Mouse (Mus musculus): ENCODE measurements around the gene Ackr2. TPM values are rescaled to one million over a fixed set of nuclear protein-coding genes. Genes with fewer than 3 reads are reported as not detected.

Ackr2 gene
- polyA plus RNA-seq (2015; fragmentation: Nextera tagmentation; extraction: Ambion mirVana): 1.1 and 1.3 TPM in 2 replicates

DNA sequence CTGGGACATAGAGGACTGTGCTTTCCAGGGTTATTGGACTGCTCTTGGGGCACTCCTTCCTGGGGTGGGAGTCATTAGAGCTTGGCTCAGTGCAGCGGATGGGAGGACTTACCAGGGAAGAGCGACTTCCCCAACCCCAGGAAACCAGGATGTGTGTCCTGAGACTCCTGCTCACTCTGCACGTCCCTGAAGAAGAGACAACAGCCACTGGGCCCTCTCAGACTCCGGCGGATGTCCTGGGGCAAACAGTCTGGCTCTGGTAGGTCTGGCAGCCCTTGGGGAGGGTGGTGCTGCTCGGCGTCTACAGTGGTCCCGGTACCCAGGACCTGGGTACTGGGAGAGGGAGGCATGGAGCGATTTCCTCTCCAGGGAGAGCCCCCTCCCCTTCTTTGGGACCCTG lies at the start of gene Ackr2:
TSS of gene Ackr2 (plus strand) at position 111 of the 400 bp plus-strand sequence.
- H3K27me3 ChIP-seq: no peaks in the 10 kb centered on the region
- WGBS: 71% methylated on average over 9 of the region's 9 CpGs
- H3K4me2 ChIP-seq: no peak within 1 kb of the TSS
- no peak within 1 kb of the TSS for H3K4me3 ChIP-seq
- H3K27ac ChIP-seq: 0 out of 2 replicates have a peak within 1 kb of the TSS, but pooled peaks have one; percentile 15
- peaks cover 12% of the 10 kb centered on the region for H3K4me1 ChIP-seq
- H3K9ac ChIP-seq: no peak within 1 kb of the TSS
- no peaks in the 10 kb centered on the region for H3K9me3 ChIP-seq
- ATAC-seq (ENCODE audit: borderline replicate concordance, extremely low read depth, low FRiP score, low TSS enrichment): no peak
- H3K36me3 ChIP-seq: no peaks in the 10 kb centered on the region

DNA sequence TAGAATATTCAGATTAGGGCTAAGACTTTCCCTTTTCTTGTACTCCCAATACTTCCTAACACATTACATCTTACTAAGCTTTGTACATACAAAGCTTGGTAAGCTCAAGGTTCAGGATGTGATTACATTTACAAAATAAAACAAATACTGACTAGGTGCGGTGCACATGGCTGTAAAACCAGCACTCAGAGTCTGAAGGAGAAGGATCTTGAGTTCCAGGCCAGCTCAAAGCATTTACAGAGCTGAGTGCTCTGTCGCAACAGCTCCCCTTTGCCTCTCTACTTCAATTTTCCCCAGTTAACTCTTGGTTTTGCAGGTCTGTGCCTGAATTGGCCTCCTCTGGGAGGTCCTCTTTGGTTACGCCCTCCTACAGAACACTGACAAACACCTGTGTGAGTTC lies 43.9 kb upstream of the Ackr2 start:
- 85% methylated on average over 3 of the region's 3 CpGs for whole genome bisulfite sequencing
- H3K27ac ChIP-seq: no peak overlapping the region; the same call in 1 of the 2 replicates

GRCm38 (mm10) chr9:121856649-121857416 lies 41.3 kb upstream of the Ackr2 start:
- no peak; the same call in 1 of the 2 replicates for ATAC-seq (ENCODE audit: borderline replicate concordance, extremely low read depth, low FRiP score, low TSS enrichment)
- WGBS: 2% methylated on average over 39 of the region's 39 CpGs

More for the DNA sequence above, 43.9 kb upstream of the Ackr2 start:
- H3K36me3 ChIP-seq: peaks cover 23% of the 10 kb centered on the region
- H3K4me3 ChIP-seq: no peak overlapping the region
- H3K9me3 ChIP-seq: no peaks in the 10 kb centered on the region
- H3K9ac ChIP-seq: no peak overlapping the region
- ATAC-seq (ENCODE audit: borderline replicate concordance, extremely low read depth, low FRiP score, low TSS enrichment): no peak
- H3K4me1 ChIP-seq: 0 out of 2 replicates have a peak, but pooled peaks cover 4% of the 10 kb centered on the region
- no peaks in the 10 kb centered on the region for H3K27me3 ChIP-seq
- H3K4me2 ChIP-seq: no peak overlapping the region

GRCm38 (mm10) chr9:121857474-121858152 lies 40.5 kb upstream of the Ackr2 start:
- H3K4me2 ChIP-seq: peak overlapping the region; percentile 84
- H3K9me3 ChIP-seq: no peaks in the 10 kb centered on the region
- H3K4me1 ChIP-seq: 0 out of 2 replicates have a peak, but pooled peaks cover 4% of the 10 kb centered on the region
- peak overlapping the region; percentile 93 for H3K4me3 ChIP-seq
- H3K27ac ChIP-seq: peak overlapping the region; percentile 98
- WGBS: under 1% methylated on average over 70 of the region's 70 CpGs
- H3K9ac ChIP-seq: peak overlapping the region; percentile 86
- no peaks in the 10 kb centered on the region for H3K36me3 ChIP-seq
- H3K27me3 ChIP-seq: no peaks in the 10 kb centered on the region
- ATAC-seq (ENCODE audit: borderline replicate concordance, extremely low read depth, low FRiP score, low TSS enrichment): peak; percentile 99

More at GRCm38 (mm10) chr9:121856649-121857416, 41.3 kb upstream of the Ackr2 start:
- 0 out of 2 replicates have a peak, but pooled peaks cover 4% of the 10 kb centered on the region for H3K4me1 ChIP-seq
- no peaks in the 10 kb centered on the region for H3K9me3 ChIP-seq
- H3K27ac ChIP-seq: peak overlapping the region; percentile 98
- H3K4me3 ChIP-seq: peak overlapping the region; percentile 93
- H3K4me2 ChIP-seq: peak overlapping the region; percentile 84
- peak overlapping the region; percentile 86 for H3K9ac ChIP-seq
- H3K27me3 ChIP-seq: no peaks in the 10 kb centered on the region
- H3K36me3 ChIP-seq: peaks cover 5% of the 10 kb centered on the region

DNA sequence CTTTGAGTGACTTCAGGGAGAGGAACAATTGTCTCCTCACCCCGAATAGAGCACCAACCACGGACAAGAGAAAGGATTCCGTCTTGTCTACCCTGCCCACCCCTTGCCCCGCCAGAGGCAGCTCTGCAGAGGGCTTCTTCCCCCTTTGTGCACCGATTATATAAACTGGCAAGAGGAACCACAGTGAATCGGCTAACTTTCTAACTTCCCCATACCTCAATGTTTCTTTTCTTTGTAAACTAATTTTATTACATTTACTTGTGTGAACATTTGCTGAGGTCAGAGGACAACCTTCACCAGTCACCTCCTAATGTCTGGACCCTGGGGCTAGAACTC lies 40.0 kb upstream of the Ackr2 start, which contains the start of gene Higd1a:
TSS of gene Higd1a (minus strand) at position 210 of the 336 bp plus-strand sequence.
- ATAC-seq (ENCODE audit: borderline replicate concordance, extremely low read depth, low FRiP score, low TSS enrichment): no peak
- H3K4me1 ChIP-seq: 0 out of 2 replicates have a peak, but pooled peaks cover 4% of the 10 kb centered on the region
- peak within 1 kb of the TSS; percentile 84 for H3K4me2 ChIP-seq
- no peaks in the 10 kb centered on the region for H3K36me3 ChIP-seq
- 10% methylated on average over 6 of the region's 6 CpGs for WGBS
- H3K4me3 ChIP-seq: peak within 1 kb of the TSS; percentile 93
- peak within 1 kb of the TSS; percentile 98 for H3K27ac ChIP-seq
- peak within 1 kb of the TSS; percentile 86 for H3K9ac ChIP-seq
- no peaks in the 10 kb centered on the region for H3K9me3 ChIP-seq
- H3K27me3 ChIP-seq: no peaks in the 10 kb centered on the region

DNA sequence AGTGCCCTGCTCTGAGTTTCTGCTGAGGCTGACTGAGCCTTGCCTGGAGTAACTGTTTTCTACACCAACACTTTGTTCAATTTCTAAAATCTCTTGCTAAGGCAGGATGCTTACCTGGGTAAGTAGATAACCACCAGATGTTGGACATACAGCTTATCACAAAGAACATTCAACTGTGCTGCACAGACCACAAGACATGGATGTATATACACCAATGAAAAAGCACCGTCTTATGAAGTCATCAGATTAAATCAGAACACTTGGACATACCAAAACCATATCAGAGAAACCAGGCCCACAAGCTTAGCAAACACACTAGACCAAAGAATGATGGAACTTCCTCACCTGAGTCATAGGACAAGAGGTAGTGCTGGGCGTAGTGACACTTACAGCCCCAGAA lies 38.8 kb upstream of the Ackr2 start:
- Histone ChIP-seq H3K9ac (no peak overlapping the region), H3K4me1 (0 out of 2 replicates have a peak, but pooled peaks cover 4% of the 10 kb centered on the region), H3K27me3 (no peaks in the 10 kb centered on the region), H3K9me3 (no peaks in the 10 kb centered on the region), H3K27ac (no peak overlapping the region), H3K4me2 (no peak overlapping the region), H3K36me3 (no peaks in the 10 kb centered on the region), H3K4me3 (no peak overlapping the region)
- ATAC-seq (ENCODE audit: borderline replicate concordance, extremely low read depth, low FRiP score, low TSS enrichment): no peak
- WGBS: 91% methylated on average over 2 of the region's 2 CpGs

GRCm38 (mm10) chr9:121860921-121861320 lies 37.2 kb upstream of the Ackr2 start:
- 79% methylated on average over 2 of the region's 2 CpGs for WGBS
- H3K4me2 ChIP-seq: no peak overlapping the region
- H3K4me3 ChIP-seq: no peak overlapping the region
- H3K4me1 ChIP-seq: peaks cover 3% of the 10 kb centered on the region; the same call in 1 of the 2 replicates
- H3K9ac ChIP-seq: no peak overlapping the region
- H3K27me3 ChIP-seq: no peaks in the 10 kb centered on the region
- H3K36me3 ChIP-seq: no peaks in the 10 kb centered on the region
- no peak for ATAC-seq (ENCODE audit: borderline replicate concordance, extremely low read depth, low FRiP score, low TSS enrichment)
- H3K27ac ChIP-seq: no peak overlapping the region
- H3K9me3 ChIP-seq: no peaks in the 10 kb centered on the region

DNA sequence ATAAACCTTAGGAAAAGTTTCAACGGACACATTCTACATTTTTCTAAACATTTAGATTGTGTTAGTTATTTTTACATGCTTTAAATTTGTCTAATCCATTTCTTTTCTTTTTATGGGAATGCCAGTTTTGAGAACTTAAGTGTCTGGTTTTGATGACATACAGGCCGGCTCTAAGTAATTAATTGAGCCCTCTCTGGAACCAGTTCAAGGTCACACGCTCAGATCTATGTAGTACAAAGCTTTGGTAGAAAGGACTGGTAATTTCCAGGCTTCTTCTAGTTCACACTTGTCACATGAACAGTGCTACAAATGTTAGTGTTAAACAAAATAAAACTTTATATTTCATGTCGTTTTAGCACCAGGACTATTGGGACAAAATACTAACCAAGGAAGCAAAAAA lies 33.3 kb upstream of the Ackr2 start:
- H3K9ac ChIP-seq: no peak overlapping the region
- no peaks in the 10 kb centered on the region for H3K36me3 ChIP-seq
- H3K4me1 ChIP-seq: peaks cover 10% of the 10 kb centered on the region
- no peak for ATAC-seq (ENCODE audit: borderline replicate concordance, extremely low read depth, low FRiP score, low TSS enrichment)
- no peak overlapping the region for H3K4me2 ChIP-seq
- no peak overlapping the region for H3K4me3 ChIP-seq
- no peaks in the 10 kb centered on the region for H3K9me3 ChIP-seq
- H3K27ac ChIP-seq: no peak overlapping the region
- no peaks in the 10 kb centered on the region for H3K27me3 ChIP-seq
- WGBS: 38% methylated on average over 4 of the region's 4 CpGs

- no peak overlapping the region for H3K4me2 ChIP-seq
- no peaks in the 10 kb centered on the region for H3K27me3 ChIP-seq
- H3K27ac ChIP-seq: no peak overlapping the region
- WGBS: 34% methylated on average over 3 of the region's 3 CpGs
- ATAC-seq (ENCODE audit: borderline replicate concordance, extremely low read depth, low FRiP score, low TSS enrichment): no peak
- H3K9ac ChIP-seq: no peak overlapping the region
- no peak overlapping the region for H3K4me3 ChIP-seq
- no peaks in the 10 kb centered on the region for H3K36me3 ChIP-seq
- H3K9me3 ChIP-seq: no peaks in the 10 kb centered on the region
- H3K4me1 ChIP-seq: peaks cover 10% of the 10 kb centered on the region
Observed at GRCm38 (mm10) chr9:121865425-121866008, 32.6 kb upstream of the Ackr2 start.

GRCm38 (mm10) chr9:121867632-121868031 lies 30.5 kb upstream of the Ackr2 start:
- H3K9me3 ChIP-seq: no peaks in the 10 kb centered on the region
- H3K9ac ChIP-seq: no peak overlapping the region
- 37% methylated on average over 6 of the region's 6 CpGs for WGBS
- H3K4me3 ChIP-seq: no peak overlapping the region
- no peaks in the 10 kb centered on the region for H3K27me3 ChIP-seq
- H3K36me3 ChIP-seq: no peaks in the 10 kb centered on the region
- H3K27ac ChIP-seq: peak overlapping the region; percentile 76
- peaks cover 10% of the 10 kb centered on the region for H3K4me1 ChIP-seq
- ATAC-seq (ENCODE audit: borderline replicate concordance, extremely low read depth, low FRiP score, low TSS enrichment): peak; percentile 67; the same call in 1 of the 2 replicates
- no peak overlapping the region for H3K4me2 ChIP-seq

GRCm38 (mm10) chr9:121868236-121868635 lies 29.9 kb upstream of the Ackr2 start:
- no peak overlapping the region for H3K9ac ChIP-seq
- H3K27ac ChIP-seq: peak overlapping the region; percentile 50
- H3K4me1 ChIP-seq: peaks cover 10% of the 10 kb centered on the region
- no peaks in the 10 kb centered on the region for H3K27me3 ChIP-seq
- peak; percentile 47; the same call in 1 of the 2 replicates for ATAC-seq (ENCODE audit: borderline replicate concordance, extremely low read depth, low FRiP score, low TSS enrichment)
- 45% methylated on average over 6 of the region's 6 CpGs for WGBS
- no peak overlapping the region for H3K4me3 ChIP-seq
- H3K36me3 ChIP-seq: no peaks in the 10 kb centered on the region
- H3K9me3 ChIP-seq: no peaks in the 10 kb centered on the region
- no peak overlapping the region for H3K4me2 ChIP-seq

All from lung, embryonic 15.5 days (tissue).